Mouse (Mus musculus) forebrain, embryonic 16.5 days (tissue): Measurements from ENCODE around the gene Crb1. TPM values are rescaled to one million over a fixed set of nuclear protein-coding genes. Genes with fewer than 3 reads are reported as not detected.

Experiments
- ATAC-seq: fragments of 200-750 bp; cut with Nextera tagmentation; 2 replicates; pipeline ENCODE4 v1.8.0; 2017; ENCODE audit warnings: mild to moderate bottlenecking, moderate library complexity
- H3K27ac ChIP-seq: fragments of 300-500 bp; sonication (generic); 2 replicates; pipeline ENCODE4 v1.5.1; 2014; ENCODE audit warnings: low read length, control low read depth
- H3K27me3 ChIP-seq: fragments of 300-500 bp; sonication (generic); replicated peaks from 2 replicates; pipeline ENCODE4 v1.6.1; 2014; ENCODE audit warnings: low read length; ENCODE audit not compliant: control insufficient read depth, insufficient read depth
- H3K36me3 ChIP-seq: fragments of 300-500 bp; sonication (generic); 2 replicates; pipeline ENCODE4 v1.6.1; 2014; ENCODE audit not compliant: control insufficient read depth, insufficient read depth
- H3K4me1 ChIP-seq: fragments of 300-500 bp; sonication (generic); replicated peaks from 2 replicates; pipeline ENCODE4 v1.6.1; 2014; ENCODE audit warnings: low read length; ENCODE audit not compliant: control insufficient read depth, insufficient read depth
- H3K4me2 ChIP-seq: fragments of 300-500 bp; sonication (generic); 2 replicates; pipeline ENCODE4 v1.6.1; 2014; ENCODE audit warnings: mild to moderate bottlenecking, low read length, control low read depth
- H3K4me3 ChIP-seq: fragments of 300-500 bp; sonication (generic); replicated peaks from 2 replicates; pipeline ENCODE4 v1.5.1; 2014; ENCODE audit warnings: mild to moderate bottlenecking, low read length, control low read depth
- H3K9ac ChIP-seq: fragments of 300-500 bp; sonication (generic); replicated peaks from 2 replicates; pipeline ENCODE4 v1.6.1; 2014; ENCODE audit warnings: low read depth, low read length, control low read depth
- H3K9me3 ChIP-seq: fragments of 300-500 bp; sonication (generic); 2 replicates; pipeline ENCODE4 v1.6.1; 2016; ENCODE audit warnings: low read length; ENCODE audit not compliant: control insufficient read depth
- WGBS: fragments of 180-500 bp; shearing (Covaris S2); extraction: QIAGEN DNeasy Blood & Tissue Kit; methylation state at CpG from one replicate; pipeline ENCODE4 v1.1.7; 2014; 5-methylcytosine and 5-hydroxymethylcytosine counted together
- polyA plus RNA-seq: library from polyadenylated mRNA; unstranded; fragments of >200 nt; fragmentation: Nextera tagmentation; extraction: Ambion mirVana; gene quantifications from 2 replicates; pipeline ENCODE4 v1.2.1, GENCODE M21; 2015

Gene Crb1
- polyA plus RNA-seq, 1 experiment from 2014 or later: 1.1 TPM

GRCm38 (mm10) chr1:139252041-139252440 is 124.9 kb downstream of the Crb1 start:
- ATAC-seq: no peak
- H3K9me3 ChIP-seq: no peaks in the 10 kb centered on the region
- H3K4me2 ChIP-seq: no peak overlapping the region
- no peaks in the 10 kb centered on the region for H3K36me3 ChIP-seq
- no peaks in the 10 kb centered on the region for H3K4me1 ChIP-seq
- no peak overlapping the region for H3K9ac ChIP-seq
- no peak overlapping the region for H3K27ac ChIP-seq
- 95% methylated on average over 3 of the region's 3 CpGs for WGBS
- H3K4me3 ChIP-seq: no peak overlapping the region
- no peaks in the 10 kb centered on the region for H3K27me3 ChIP-seq

GRCm38 (mm10) chr1:139249159-139249558 is 127.7 kb downstream of the Crb1 start:
- Histone ChIP-seq H3K36me3 (no peaks in the 10 kb centered on the region), H3K27me3 (no peaks in the 10 kb centered on the region), H3K4me3 (no peak overlapping the region), H3K9ac (no peak overlapping the region), H3K9me3 (no peaks in the 10 kb centered on the region), H3K4me2 (no peak overlapping the region), H3K4me1 (no peaks in the 10 kb centered on the region), H3K27ac (no peak overlapping the region)
- 72% methylated on average over 6 of the region's 6 CpGs for WGBS
- ATAC-seq: no peak

GRCm38 (mm10) chr1:139246723-139247380 is 130.0 kb downstream of the Crb1 start:
- Histone ChIP-seq H3K27me3 (no peaks in the 10 kb centered on the region), H3K4me2 (no peak overlapping the region), H3K4me1 (no peaks in the 10 kb centered on the region), H3K9me3 (no peaks in the 10 kb centered on the region), H3K4me3 (no peak overlapping the region), H3K27ac (no peak overlapping the region), H3K9ac (no peak overlapping the region), H3K36me3 (no peaks in the 10 kb centered on the region)
- no peak for ATAC-seq
- 91% methylated on average over 12 of the region's 12 CpGs for WGBS

DNA sequence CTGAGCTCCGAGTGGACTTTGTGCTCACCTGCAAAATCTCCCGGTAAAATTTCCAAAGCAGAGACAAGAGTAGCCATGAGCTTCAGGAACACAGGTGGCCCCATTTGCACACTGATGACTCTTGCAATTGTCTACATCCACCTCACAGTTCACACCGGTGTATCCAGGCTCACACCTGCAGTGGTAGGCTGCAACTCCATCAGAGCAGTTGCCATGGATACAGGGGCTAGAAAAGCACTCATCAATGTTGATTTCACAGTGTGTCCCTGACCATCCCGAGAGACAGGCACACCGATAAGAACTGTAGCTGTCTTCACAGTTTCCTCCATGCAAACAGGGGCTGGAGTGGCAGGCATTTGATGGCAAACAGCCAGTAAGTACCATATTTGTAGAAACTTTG is 140.1 kb downstream of the Crb1 start:
- ATAC-seq: no peak

DNA sequence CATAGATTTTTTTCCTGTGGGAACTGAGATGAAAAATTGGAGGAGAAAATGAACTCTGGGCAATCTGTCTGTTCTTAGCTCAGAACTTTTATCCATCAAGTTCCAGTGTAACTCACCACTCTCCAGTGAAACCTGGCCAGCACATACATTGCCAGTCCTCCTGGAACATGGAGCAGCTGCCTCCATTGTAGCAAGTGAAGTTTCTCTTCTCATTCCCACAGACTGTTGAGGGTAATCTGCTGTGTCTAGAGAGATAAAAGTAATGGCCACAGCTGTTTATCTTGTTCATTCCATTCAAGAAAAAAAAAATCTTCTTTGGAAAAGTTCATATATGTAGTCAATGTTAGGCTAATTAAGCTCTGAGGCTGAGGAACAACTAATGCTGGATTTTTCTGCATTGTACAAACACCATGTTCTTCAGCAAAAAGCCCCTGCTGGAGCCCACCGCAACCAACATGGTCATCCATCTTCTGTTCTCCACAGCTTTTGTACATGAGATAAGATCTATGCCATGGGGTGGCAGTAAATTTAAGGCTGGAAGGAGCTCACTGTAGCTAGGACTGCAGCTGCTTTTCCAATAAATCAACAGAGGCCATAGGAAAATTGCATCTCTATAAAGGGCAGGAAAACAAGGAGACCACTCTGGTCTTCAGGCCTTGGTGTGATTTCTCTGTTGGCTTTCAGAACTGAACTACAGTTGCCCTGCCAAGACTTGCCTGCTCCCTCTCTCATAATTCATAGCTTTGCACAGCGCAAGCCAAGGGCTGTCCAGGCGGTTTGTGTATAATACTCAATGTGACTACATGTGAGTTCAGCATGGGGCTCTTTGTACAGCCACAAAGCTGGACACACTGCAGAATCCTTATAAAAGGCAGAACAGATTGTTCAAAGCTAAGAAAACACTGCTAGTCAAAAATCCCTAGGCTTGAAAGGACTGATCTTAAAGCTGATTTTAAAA is 142.0 kb downstream of the Crb1 start:
- WGBS: 83% methylated on average over 3 of the region's 3 CpGs
- Histone ChIP-seq H3K4me3 (no peak overlapping the region), H3K9me3 (no peaks in the 10 kb centered on the region), H3K36me3 (no peaks in the 10 kb centered on the region), H3K27me3 (no peaks in the 10 kb centered on the region), H3K27ac (no peak overlapping the region), H3K4me1 (0 out of 2 replicates have a peak, but pooled peaks cover 2% of the 10 kb centered on the region), H3K4me2 (no peak overlapping the region), H3K9ac (no peak overlapping the region)
- no peak for ATAC-seq

More for the DNA sequence above, 140.1 kb downstream of the Crb1 start:
- Histone ChIP-seq H3K27ac (no peak overlapping the region), H3K4me1 (0 out of 2 replicates have a peak, but pooled peaks cover 2% of the 10 kb centered on the region), H3K4me2 (no peak overlapping the region), H3K9ac (no peak overlapping the region), H3K36me3 (no peaks in the 10 kb centered on the region), H3K9me3 (no peaks in the 10 kb centered on the region), H3K4me3 (no peak overlapping the region), H3K27me3 (no peaks in the 10 kb centered on the region)
- 60% methylated on average over 5 of the region's 5 CpGs for WGBS

DNA sequence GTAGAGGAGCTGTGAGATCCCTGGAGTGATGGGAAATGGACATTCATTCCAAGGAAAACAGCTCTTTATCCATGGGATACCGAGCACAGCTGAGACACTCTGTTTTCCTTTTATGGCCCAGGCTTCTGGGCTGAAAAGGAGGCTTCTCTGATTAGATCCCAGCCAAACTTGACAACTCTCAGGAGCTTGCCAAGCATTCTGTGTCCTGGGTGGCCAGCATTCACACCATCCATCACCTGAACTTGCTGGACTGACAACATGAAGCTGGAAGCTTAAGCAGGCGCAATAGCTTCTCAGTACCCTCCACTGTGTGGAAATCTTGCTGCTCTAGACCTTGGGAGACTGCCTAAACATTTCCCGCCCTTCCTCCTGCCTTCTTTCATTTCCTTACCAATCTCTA is 144.3 kb downstream of the Crb1 start:
- H3K27me3 ChIP-seq: no peaks in the 10 kb centered on the region
- ATAC-seq: no peak
- no peak overlapping the region for H3K9ac ChIP-seq
- no peak overlapping the region for H3K4me3 ChIP-seq
- H3K4me1 ChIP-seq: 0 out of 2 replicates have a peak, but pooled peaks cover 2% of the 10 kb centered on the region
- no peaks in the 10 kb centered on the region for H3K36me3 ChIP-seq
- no peak overlapping the region for H3K27ac ChIP-seq
- WGBS: 72% methylated on average over 3 of the region's 3 CpGs
- no peak overlapping the region for H3K4me2 ChIP-seq
- no peaks in the 10 kb centered on the region for H3K9me3 ChIP-seq

DNA sequence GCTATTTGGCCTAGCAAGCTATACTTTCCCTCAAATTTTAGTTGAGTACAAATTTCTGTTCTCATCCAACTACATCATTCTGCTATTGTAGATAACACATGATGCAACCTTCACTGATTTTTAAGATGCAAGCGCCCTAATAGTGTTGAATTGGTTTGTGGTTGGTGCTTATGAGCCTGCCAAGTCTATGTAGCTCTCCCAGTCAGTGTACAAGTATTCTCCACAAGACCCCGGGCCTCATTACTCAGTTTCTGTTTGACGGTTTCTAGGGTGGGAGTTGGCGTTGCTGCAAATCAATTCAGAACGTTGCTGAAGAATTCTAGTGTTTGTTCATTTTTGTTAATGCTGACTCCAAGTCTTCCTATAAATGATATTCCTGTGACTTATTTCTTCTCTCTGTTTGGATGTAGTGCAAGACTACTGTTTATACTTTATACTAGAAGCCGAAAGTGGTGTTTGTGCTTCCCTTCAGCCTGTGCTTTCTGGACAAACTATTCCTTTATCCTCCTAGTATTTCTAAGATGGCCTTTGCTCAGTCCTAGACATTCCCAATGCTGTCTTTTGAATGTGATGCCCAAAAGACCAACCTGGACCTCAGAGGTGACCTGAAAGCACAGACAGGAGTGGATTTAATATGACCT is 152.5 kb downstream of the Crb1 start:
- Histone ChIP-seq H3K27me3 (no peaks in the 10 kb centered on the region), H3K36me3 (no peaks in the 10 kb centered on the region), H3K4me3 (no peak overlapping the region), H3K27ac (no peak overlapping the region), H3K4me2 (no peak overlapping the region), H3K9ac (no peak overlapping the region), H3K4me1 (no peaks in the 10 kb centered on the region), H3K9me3 (no peaks in the 10 kb centered on the region)
- ATAC-seq: no peak
- WGBS: 80% methylated on average over 6 of the region's 6 CpGs

DNA sequence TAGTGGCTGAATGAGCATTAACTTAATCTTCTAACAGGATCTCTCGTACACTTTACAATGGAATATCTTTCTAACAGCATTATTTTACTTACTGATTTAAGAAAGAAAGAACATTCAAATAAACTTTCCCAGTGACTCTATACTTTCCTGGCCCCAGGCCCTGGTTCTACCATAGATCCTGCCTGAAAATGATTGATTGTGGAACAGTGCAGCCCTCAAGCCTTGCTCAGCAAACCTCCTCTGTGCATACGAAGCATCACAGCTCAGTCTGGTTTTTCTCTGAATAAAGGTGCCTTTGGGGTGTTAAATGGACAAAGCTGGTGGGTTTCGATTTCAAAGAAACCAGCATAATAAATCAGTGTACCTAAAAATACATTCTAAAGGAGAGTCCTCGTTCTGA is 153.1 kb downstream of the Crb1 start:
- ATAC-seq: no peak
- no peaks in the 10 kb centered on the region for H3K27me3 ChIP-seq
- H3K36me3 ChIP-seq: no peaks in the 10 kb centered on the region
- no peaks in the 10 kb centered on the region for H3K9me3 ChIP-seq
- no peak overlapping the region for H3K27ac ChIP-seq
- no peak overlapping the region for H3K4me2 ChIP-seq
- H3K9ac ChIP-seq: no peak overlapping the region
- H3K4me1 ChIP-seq: no peaks in the 10 kb centered on the region
- no peak overlapping the region for H3K4me3 ChIP-seq
- WGBS: 68% methylated on average over 4 of the region's 4 CpGs

DNA sequence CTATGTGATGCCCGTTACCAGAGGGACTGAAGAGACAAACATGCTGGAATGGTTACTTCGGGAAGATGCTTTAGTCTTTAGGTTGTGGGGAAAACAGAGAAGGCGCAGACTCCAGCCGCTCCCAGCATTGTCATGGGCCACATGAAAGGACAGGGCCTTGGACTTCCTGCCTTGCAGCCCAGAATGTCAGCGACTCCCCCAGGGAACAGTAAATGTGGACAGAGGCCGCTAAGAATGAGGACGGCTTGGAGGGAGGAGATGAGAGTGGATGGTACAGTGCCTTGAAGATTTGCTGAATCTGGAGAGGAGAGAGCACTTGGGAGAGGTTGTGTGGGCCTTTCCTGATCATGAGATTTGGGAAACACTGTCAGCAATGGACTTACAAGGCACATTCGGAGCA is 161.6 kb downstream of the Crb1 start:
- Histone ChIP-seq H3K36me3 (no peaks in the 10 kb centered on the region), H3K27me3 (no peaks in the 10 kb centered on the region), H3K4me3 (no peak overlapping the region), H3K4me2 (no peak overlapping the region), H3K9ac (no peak overlapping the region), H3K9me3 (no peaks in the 10 kb centered on the region), H3K4me1 (peaks cover 7% of the 10 kb centered on the region), H3K27ac (no peak overlapping the region)
- ATAC-seq: no peak
- WGBS: 76% methylated on average over 8 of the region's 8 CpGs
